Mouse (Mus musculus): ENCODE data around the gene Cfap73. TPM values are rescaled to one million over a fixed set of nuclear protein-coding genes. Genes with fewer than 3 reads are reported as not detected.

Cfap73 gene
- polyA plus RNA-seq, 1 experiment from 2014 or later, result not detected

GRCm38 (mm10) chr5:120609246-120609775 is 24.7 kb downstream of the Cfap73 start:
- Histone ChIP-seq H3K4me3 (no peak overlapping the region), H3K36me3 (peaks cover 25% of the 10 kb centered on the region), H3K9me3 (no peaks in the 10 kb centered on the region), H3K4me2 (no peak overlapping the region), H3K9ac (0 out of 2 replicates have a peak overlapping the region, but pooled peaks have one; percentile 0), H3K4me1 (peaks cover 21% of the 10 kb centered on the region), H3K27me3 (no peaks in the 10 kb centered on the region), H3K27ac (no peak overlapping the region)
- ATAC-seq (ENCODE audit: insufficient number of reproducible peaks, insufficient read depth, low FRiP score, low TSS enrichment, low read depth), result no peak
- 87% methylated on average over 16 of the region's 16 CpGs for WGBS

- H3K4me3 ChIP-seq, result no peak overlapping the region
- no peak for ATAC-seq (ENCODE audit: insufficient number of reproducible peaks, insufficient read depth, low FRiP score, low TSS enrichment, low read depth)
- H3K36me3 ChIP-seq, result peaks cover 25% of the 10 kb centered on the region
These were observed 26.7 kb downstream of the Cfap73 start for GRCm38 (mm10) chr5:120607335-120607734.

GRCm38 (mm10) chr5:120606590-120607200 is 27.3 kb downstream of the Cfap73 start:
- Histone ChIP-seq H3K9me3 (no peaks in the 10 kb centered on the region), H3K27ac (no peak overlapping the region), H3K36me3 (peaks cover 25% of the 10 kb centered on the region), H3K27me3 (no peaks in the 10 kb centered on the region), H3K9ac (no peak overlapping the region), H3K4me3 (no peak overlapping the region), H3K4me2 (no peak overlapping the region), H3K4me1 (peaks cover 13% of the 10 kb centered on the region)
- WGBS, result 72% methylated on average over 25 of the region's 25 CpGs
- ATAC-seq (ENCODE audit: insufficient number of reproducible peaks, insufficient read depth, low FRiP score, low TSS enrichment, low read depth), result no peak

More at GRCm38 (mm10) chr5:120607335-120607734, 26.7 kb downstream of the Cfap73 start:
- peaks cover 15% of the 10 kb centered on the region for H3K4me1 ChIP-seq
- H3K27ac ChIP-seq, result no peak overlapping the region
- H3K27me3 ChIP-seq, result no peaks in the 10 kb centered on the region
- H3K4me2 ChIP-seq, result no peak overlapping the region
- WGBS, result 77% methylated on average over 3 of the region's 3 CpGs
- H3K9ac ChIP-seq, result no peak overlapping the region
- H3K9me3 ChIP-seq, result no peaks in the 10 kb centered on the region

DNA sequence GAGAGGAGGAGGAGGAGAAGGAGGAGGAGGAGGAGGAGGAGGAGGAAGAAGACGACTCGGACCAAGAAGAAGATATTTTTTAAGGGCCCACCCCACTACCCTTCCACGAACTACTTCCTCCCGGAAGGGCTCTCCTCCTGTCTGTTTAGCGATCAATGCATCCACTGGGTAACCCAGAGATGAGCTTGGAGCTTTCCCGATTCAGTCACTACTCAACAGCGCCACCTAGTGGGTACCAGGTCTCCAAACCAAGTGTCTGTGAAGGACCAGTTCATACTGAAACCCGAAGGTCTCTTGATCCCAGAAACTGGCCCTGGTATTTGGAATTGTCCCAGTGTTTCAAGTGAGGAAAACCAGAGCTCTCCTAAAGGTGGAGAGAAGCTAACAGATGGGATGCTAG is 28.3 kb downstream of the Cfap73 start:
- peaks cover 4% of the 10 kb centered on the region; the same call in 1 of the 2 replicates for H3K4me1 ChIP-seq
- no peak overlapping the region for H3K27ac ChIP-seq
- H3K4me3 ChIP-seq, result peak overlapping the region; percentile 42
- no peaks in the 10 kb centered on the region for H3K27me3 ChIP-seq
- ATAC-seq (ENCODE audit: insufficient number of reproducible peaks, insufficient read depth, low FRiP score, low TSS enrichment, low read depth), result no peak
- no peaks in the 10 kb centered on the region for H3K9me3 ChIP-seq
- peak overlapping the region; percentile 73 for H3K4me2 ChIP-seq
- no peak overlapping the region for H3K9ac ChIP-seq
- 1% methylated on average over 8 of the region's 8 CpGs for WGBS
- peaks cover 25% of the 10 kb centered on the region for H3K36me3 ChIP-seq

DNA sequence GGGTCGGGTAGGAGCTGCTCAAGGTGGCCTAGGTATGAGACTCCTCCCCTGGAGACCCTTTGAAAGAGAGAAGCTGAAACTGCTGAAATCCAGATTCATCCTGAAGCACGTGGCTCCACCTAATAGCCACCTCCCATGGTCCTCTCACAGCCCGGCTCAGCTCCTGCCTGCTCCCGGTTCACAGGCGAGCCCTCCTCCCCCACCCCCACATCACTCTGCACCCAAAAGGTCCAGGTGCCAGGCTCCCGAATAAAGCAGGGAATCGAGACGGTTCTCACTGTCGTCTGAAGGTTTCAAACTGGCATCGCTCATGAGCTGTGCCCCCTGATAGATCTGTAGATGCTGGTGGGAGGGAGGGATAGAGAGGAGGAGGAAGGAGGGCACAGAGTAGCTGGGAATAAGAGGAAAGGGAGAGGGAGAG is 28.8 kb downstream of the Cfap73 start:
- Histone ChIP-seq H3K27ac (0 out of 2 replicates have a peak overlapping the region, but pooled peaks have one; percentile 48), H3K4me3 (peak overlapping the region; percentile 42), H3K9me3 (no peaks in the 10 kb centered on the region), H3K27me3 (no peaks in the 10 kb centered on the region), H3K4me1 (peaks cover 4% of the 10 kb centered on the region; the same call in 1 of the 2 replicates), H3K9ac (peak overlapping the region; percentile 64), H3K36me3 (peaks cover 25% of the 10 kb centered on the region), H3K4me2 (peak overlapping the region; percentile 73)
- ATAC-seq (ENCODE audit: insufficient number of reproducible peaks, insufficient read depth, low FRiP score, low TSS enrichment, low read depth), result no peak
- 2% methylated on average over 10 of the region's 10 CpGs for WGBS

DNA sequence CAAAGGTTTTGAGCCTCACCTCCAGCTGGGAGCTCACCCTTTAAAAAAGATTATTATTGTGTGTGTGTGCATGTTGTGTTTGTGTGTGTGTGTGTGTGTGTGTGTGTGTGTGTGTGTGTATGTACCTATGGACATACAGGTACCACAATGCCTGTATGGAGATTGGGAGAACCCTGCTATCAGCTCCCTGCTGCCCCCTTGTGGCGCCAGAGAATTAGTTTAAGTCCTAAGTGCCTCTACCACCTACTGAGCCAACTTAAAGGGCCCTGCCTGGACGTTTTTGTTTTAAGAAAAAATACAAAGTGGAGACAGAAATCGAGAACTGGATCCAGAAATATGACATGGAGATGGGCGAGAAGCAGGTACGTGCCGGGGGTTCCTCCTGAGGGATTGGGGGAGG is 29.2 kb downstream of the Cfap73 start:
- peaks cover 22% of the 10 kb centered on the region for H3K36me3 ChIP-seq
- 2% methylated on average over 6 of the region's 6 CpGs for WGBS
- no peaks in the 10 kb centered on the region for H3K9me3 ChIP-seq
- H3K4me1 ChIP-seq, result peaks cover 4% of the 10 kb centered on the region; the same call in 1 of the 2 replicates
- no peaks in the 10 kb centered on the region for H3K27me3 ChIP-seq
- peak overlapping the region; percentile 64 for H3K9ac ChIP-seq
- peak overlapping the region; percentile 73 for H3K4me2 ChIP-seq
- 0 out of 2 replicates have a peak overlapping the region, but pooled peaks have one; percentile 48 for H3K27ac ChIP-seq
- peak overlapping the region; percentile 42 for H3K4me3 ChIP-seq
- no peak for ATAC-seq (ENCODE audit: insufficient number of reproducible peaks, insufficient read depth, low FRiP score, low TSS enrichment, low read depth)

GRCm38 (mm10) chr5:120603515-120603914 is 30.5 kb downstream of the Cfap73 start:
- Histone ChIP-seq H3K9me3 (no peaks in the 10 kb centered on the region), H3K27me3 (no peaks in the 10 kb centered on the region), H3K4me3 (no peak overlapping the region), H3K9ac (no peak overlapping the region), H3K36me3 (peaks cover 13% of the 10 kb centered on the region; the same call in 1 of the 2 replicates), H3K27ac (no peak overlapping the region), H3K4me2 (no peak overlapping the region), H3K4me1 (peaks cover 4% of the 10 kb centered on the region; the same call in 1 of the 2 replicates)
- no peak for ATAC-seq (ENCODE audit: insufficient number of reproducible peaks, insufficient read depth, low FRiP score, low TSS enrichment, low read depth)
- 68% methylated on average over 7 of the region's 7 CpGs for WGBS

DNA sequence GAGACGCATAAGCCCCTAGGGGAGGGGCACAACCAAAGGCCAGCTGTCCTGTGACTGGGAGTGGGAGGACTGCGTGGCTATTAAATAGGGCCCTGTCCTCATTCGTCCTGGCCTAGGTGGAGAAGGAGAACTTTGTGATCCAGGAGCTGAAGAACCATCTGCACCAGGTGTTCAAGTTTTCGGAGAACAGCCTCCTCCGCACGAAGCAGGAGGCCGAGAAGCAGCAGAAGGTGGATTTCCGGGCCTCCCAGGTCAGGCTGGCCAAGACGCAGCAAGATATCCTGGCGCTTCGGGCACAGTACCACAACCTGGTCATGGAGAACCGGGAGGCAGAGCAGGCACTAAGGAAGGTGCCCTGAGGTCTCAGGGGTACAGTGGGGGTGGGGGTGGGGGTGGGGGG is 31.8 kb downstream of the Cfap73 start:
- no peak overlapping the region for H3K4me2 ChIP-seq

GRCm38 (mm10) chr5:120600946-120601668 is 32.9 kb downstream of the Cfap73 start:
- H3K27ac ChIP-seq, result no peak overlapping the region
- WGBS, result 60% methylated on average over 11 of the region's 11 CpGs

More for the DNA sequence above, 31.8 kb downstream of the Cfap73 start:
- Histone ChIP-seq H3K9ac (no peak overlapping the region), H3K9me3 (no peaks in the 10 kb centered on the region), H3K36me3 (0 out of 2 replicates have a peak, but pooled peaks cover under 1% of the 10 kb centered on the region), H3K27me3 (no peaks in the 10 kb centered on the region), H3K27ac (no peak overlapping the region), H3K4me3 (no peak overlapping the region), H3K4me1 (peaks cover 4% of the 10 kb centered on the region; the same call in 1 of the 2 replicates)
- WGBS, result 92% methylated on average over 12 of the region's 12 CpGs
- ATAC-seq (ENCODE audit: insufficient number of reproducible peaks, insufficient read depth, low FRiP score, low TSS enrichment, low read depth), result no peak

GRCm38 (mm10) chr5:120599625-120600024 is 34.4 kb downstream of the Cfap73 start:
- Histone ChIP-seq H3K9ac (no peak overlapping the region), H3K36me3 (no peaks in the 10 kb centered on the region), H3K9me3 (no peaks in the 10 kb centered on the region), H3K4me2 (no peak overlapping the region), H3K4me3 (no peak overlapping the region), H3K4me1 (no peaks in the 10 kb centered on the region), H3K27me3 (no peaks in the 10 kb centered on the region), H3K27ac (no peak overlapping the region)
- no peak for ATAC-seq (ENCODE audit: insufficient number of reproducible peaks, insufficient read depth, low FRiP score, low TSS enrichment, low read depth)
- 85% methylated on average over 6 of the region's 6 CpGs for WGBS

More at GRCm38 (mm10) chr5:120600946-120601668, 32.9 kb downstream of the Cfap73 start:
- no peak overlapping the region for H3K4me3 ChIP-seq
- no peaks in the 10 kb centered on the region for H3K36me3 ChIP-seq
- H3K27me3 ChIP-seq, result no peaks in the 10 kb centered on the region
- no peak overlapping the region for H3K4me2 ChIP-seq
- H3K4me1 ChIP-seq, result peaks cover 4% of the 10 kb centered on the region; the same call in 1 of the 2 replicates
- no peak overlapping the region for H3K9ac ChIP-seq
- H3K9me3 ChIP-seq, result no peaks in the 10 kb centered on the region
- ATAC-seq (ENCODE audit: insufficient number of reproducible peaks, insufficient read depth, low FRiP score, low TSS enrichment, low read depth), result no peak

DNA sequence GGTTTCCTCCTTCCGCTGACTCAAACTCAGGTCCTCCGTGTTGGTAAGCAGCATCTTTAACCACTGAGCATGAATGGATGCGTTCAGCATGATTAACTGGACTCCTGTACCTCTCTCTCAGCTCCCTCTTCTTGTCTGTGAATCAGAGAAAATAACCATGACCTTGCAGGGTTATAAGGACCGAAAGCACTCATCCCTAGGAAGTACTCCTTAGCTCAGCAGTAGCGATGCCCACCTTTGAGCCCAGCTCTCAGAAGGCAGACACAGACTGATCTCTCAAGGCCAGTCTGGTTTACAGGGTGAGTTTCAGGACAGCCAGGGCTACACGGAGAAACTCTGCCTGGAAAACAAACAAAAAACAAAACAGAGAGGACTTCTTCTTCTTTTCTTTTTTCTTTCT is 39.5 kb downstream of the Cfap73 start:
- Histone ChIP-seq H3K4me1 (no peaks in the 10 kb centered on the region), H3K36me3 (no peaks in the 10 kb centered on the region), H3K4me2 (no peak overlapping the region), H3K27ac (no peak overlapping the region), H3K9ac (no peak overlapping the region), H3K9me3 (no peaks in the 10 kb centered on the region), H3K4me3 (no peak overlapping the region), H3K27me3 (no peaks in the 10 kb centered on the region)
- 87% methylated on average over 6 of the region's 6 CpGs for WGBS
- ATAC-seq (ENCODE audit: insufficient number of reproducible peaks, insufficient read depth, low FRiP score, low TSS enrichment, low read depth), result no peak
